Mouse (Mus musculus) CH12F3 (cell line): ENCODE measurements around the gene Cd96.
"Not testable (repeated sequence)": the region's sequence is repeated elsewhere in the genome, so short reads cannot be mapped to it uniquely, and the experiment has no call there.

ENCODE experiments used
- in situ Hi-C: fragments of 300-500 bp; cut with MboI; formaldehyde crosslinking; loops from 2 replicates; pipeline ENCODE4 v1.14.3; 2020; ENCODE audit warnings: low sequenced_read_pairs

Gene Cd96

DNA sequence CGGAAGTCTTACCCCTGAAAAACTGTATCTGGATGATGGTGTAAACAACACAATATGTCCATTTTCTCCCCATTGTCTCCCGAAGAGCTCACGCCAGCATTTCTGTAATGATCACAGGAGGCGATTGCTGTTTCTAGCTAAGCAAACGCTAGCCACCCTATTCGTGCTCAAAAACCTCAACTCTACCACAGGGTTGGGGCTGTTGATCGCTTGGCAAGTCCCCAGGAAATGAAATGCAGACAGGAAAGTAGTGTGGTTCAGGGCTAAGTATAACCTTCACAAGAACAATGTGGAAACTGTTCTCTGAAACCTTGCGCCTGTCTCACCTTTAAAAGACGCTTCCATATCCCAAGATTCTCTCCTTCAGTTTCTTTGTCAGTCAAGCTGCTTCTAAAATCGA is at the start of gene Cd96:
Cd96 (minus strand) TSS at position 232 of the 400 bp plus-strand sequence.
- in situ Hi-C loops = no loop called here

DNA sequence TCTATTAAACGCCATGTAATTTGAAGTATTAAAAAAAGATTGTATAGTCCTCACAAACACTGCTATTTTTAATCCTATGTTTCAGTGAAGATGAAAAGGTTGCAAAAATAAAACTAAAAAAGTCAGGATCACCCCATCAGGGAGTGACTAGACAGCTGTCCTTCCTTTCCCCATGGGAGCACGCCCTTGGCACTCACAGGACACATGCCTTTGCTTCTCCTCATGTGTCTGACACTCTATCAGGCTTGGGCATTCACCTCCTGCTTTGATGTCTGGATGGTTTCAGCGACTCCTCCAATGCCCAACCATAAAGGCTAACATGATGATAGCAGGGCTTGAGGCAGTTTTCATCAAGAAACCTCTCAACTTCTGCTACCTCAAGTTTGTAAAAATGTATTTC is 46.9 kb upstream of the Cd96 start:
- in situ Hi-C loops = no loop called here

DNA sequence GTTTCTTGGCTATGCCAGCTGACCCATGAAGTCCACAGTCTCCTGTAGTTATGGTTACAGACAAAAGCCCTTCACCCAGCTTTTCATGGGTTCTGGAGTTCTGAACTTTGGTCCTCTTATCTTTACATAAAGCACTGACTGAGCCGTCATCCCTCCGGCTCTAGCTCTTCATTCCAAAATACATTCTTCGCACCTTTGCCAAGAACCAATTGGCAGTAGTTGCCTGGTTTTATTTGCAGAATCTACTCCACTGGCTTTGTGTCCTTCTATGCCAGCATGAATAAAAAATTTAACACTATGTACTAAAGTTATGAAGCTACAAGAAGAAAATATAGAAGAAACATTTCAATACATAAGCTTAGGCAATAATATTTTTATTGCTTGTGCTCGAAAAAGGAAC is 45.3 kb upstream of the Cd96 start:
- in situ Hi-C loops = no loop called here

DNA sequence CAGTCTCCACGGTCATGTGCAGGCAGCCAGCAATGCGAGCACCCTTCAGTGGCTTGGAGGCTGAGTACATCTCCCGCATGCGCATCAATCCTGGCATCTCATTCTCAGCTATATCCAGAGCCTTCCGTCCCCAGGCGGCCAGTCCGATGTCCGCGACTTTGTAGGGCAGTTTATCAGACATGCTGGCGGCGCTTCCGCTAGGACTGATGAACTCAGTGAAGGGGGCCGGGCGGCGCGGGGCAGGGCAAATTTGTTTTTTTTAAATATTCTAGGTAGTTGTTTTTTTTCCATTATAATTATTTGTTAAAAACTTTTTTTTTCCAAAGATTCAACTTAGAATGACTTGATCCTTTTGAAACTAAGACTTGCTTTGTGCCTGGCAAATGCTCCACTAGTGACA is 34.8 kb upstream of the Cd96 start, which contains the start of gene Gm4737:
Gm4737 (minus strand) TSS at position 246 of the 400 bp plus-strand sequence.
- in situ Hi-C loops = not testable (repeated sequence)

DNA sequence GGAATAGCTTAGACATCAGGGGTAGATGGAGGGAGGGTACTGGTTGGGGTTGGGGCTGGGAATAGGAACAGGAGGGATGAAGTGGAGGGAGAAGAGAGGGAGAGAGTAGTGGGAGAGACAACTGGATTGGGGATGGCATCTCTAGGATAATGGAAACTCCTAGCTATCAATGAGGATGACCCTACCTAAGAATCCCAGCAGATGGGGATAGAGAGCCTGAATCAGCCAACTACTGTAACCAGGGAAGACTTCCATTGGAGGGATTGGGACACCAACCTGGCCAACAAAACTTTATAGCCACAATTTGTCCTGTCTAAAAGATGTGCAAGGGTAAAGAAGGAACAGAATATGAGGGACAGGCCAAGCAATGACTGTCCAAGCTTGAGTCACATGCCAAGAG is 31.1 kb upstream of the Cd96 start:
- in situ Hi-C loops = no loop called here

DNA sequence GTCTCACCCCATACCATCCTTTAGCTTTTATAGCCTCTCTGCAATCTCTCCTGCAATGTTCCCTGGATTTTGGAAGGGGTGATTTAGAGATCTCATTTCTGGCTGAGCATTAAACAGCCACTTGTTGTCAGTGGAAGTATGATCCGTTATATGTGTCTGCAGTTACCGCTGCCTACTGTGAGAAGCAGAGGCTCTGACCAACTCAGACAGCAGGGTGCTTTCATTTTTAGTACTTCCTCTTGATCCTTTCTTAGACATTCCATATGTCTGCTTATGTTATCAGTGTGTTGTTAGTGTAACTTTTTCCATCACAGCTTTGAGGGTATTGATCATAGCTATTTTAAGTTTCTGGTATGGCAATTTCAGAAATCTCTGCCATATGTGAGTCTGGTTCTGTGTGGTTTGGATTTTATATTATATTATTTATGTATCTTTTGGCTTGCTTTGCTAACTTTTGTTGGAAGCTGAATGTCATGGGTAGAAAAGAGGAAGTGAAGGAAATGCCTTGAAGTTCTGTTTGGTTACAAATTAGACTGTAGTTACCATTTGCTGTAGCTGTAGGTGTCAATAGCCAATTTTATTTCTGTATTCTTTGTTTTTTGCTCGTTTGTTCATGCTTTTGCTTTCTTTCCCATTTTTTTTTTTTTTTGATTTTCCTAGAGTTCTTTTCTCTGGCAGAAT is 28.8 kb upstream of the Cd96 start:
- in situ Hi-C loops = no loop called here

DNA sequence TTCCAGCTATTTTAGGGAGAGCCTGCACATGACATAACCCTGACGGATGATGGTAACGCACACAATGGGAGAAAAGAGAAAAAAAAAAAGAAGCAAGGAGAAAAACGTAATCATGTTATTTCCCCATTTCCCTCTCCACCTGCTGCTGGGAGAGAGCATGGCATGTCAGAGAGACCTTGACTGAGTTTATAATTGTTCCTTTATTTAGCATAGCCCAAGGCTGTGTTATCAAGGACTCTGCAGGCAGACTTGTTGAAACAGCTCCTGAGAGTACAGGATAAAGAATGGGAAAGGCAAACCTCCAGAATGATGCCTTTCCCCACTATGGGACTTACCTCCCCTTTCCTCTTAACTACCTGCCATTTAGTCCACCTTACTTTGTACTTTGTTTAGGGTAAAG is 26.9 kb upstream of the Cd96 start:
- in situ Hi-C loops = no loop called here

DNA sequence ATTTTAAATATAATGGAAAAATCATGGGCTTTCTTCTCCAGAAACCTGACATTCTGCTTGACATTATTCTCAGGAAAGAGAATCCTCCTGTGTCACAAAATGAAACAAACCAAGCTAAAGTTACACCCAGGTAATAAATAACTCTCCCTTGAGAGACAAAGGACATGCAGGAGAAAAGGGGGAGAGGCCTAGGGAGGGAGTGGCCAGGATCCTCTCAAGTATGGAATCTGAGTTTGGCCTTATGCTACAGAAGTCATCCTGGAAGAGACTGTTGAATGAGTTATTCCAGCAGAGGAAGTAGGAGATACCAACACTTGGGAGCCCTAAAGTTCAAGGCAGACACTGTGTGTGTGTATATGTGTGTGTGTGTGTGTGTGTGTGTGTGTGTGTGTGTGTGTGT is 2.2 kb upstream of the Cd96 start:
- in situ Hi-C loops = no loop called here

DNA sequence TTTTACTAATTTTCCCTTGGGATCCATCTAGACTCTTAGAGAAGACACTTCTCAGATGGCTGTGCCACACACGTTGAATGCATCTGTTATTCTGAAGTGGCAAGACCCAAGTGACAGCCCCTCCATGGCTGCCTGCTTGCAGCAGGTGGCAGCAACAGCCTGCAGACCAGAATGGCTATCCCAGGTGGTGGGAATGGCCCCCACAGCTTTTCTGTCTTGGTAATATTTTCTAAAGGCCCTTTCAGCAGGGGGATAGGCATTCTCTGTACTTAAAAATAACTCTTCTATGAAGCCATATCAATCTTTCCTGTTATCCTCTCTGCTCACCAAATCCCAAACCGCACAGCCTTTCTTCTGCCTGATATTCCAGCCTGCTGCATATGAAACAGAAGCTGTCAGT is 1.4 kb upstream of the Cd96 start:
- in situ Hi-C loops = no loop called here

DNA sequence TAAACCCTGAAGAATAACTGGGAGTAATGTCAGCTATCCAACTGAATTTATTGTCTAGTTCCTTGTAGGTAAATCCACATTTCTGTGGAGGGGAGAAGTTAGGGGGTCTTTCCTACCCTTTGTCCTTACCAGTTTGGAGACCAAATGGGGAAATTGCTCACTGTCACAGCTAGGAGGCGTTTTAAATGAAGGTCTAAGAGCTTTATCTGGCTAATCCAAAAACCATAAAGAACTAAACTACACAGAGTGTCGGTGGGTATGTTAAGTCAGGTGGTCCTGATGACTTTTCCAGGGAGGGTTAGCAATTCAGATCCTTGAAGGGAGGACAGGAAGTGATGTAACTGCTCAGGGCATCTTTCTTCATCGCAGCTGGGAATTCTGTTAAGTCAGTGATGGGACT is 556 bp upstream of the Cd96 start:
- in situ Hi-C loops = no loop called here

DNA sequence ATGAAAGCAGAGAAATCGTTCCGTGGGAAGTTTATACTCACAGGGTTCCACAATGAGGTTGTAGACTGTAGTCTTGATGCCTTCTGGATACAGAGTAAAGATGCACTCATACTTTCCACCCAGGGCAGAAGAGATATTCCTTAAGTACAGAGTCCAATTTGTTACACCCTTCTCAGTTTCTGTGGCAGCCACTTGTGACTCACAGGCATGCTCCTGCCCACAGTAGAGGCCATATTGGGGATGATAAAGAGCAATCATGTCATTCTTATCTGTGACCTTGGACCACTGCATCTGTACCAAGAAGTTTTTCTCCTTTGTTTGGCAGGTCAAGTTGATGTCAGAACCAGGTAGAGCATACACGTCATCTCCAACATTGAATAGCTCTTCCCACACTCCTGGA is 2.4 kb downstream of the Cd96 start:
- in situ Hi-C loops = no loop called here

DNA sequence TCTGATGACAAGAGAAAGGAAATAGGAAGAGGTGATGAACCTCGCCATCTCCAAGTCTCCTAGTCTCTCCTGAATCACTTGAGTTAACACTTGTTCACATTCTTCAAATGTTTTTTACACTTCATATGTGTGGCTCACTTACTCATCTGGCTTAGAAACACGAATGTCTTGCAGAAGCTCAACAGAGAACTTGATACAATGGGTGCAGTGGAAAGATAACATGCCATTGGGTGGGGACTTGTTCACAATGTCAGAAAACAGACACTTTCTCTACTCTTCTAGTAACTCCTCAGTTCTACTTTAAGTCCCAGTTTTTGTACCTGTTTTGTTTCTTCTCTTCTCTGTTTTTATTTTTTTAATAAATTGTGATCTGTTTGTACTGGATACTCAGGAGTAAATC is 5.3 kb downstream of the Cd96 start:
- in situ Hi-C loops = no loop called here

DNA sequence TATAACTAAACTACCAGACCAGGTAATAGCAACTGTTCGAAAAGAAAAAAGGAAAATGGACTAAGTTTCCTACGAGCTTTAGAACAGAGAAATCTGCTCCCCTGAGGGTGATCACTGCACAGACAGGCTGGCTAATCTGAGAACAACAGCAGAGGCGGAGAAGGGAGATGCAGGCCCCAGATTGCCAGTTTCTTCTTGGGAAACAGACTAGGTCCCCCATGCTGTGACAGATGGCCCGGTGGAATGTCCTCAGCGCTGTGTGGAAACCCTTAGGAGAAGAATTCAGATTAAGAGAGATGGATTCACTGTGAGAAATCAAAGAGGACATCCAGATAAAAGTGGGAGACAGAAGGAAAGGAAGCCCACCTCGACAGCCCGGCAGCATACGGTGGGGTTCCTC is 10.5 kb downstream of the Cd96 start:
- in situ Hi-C loops = no loop called here

DNA sequence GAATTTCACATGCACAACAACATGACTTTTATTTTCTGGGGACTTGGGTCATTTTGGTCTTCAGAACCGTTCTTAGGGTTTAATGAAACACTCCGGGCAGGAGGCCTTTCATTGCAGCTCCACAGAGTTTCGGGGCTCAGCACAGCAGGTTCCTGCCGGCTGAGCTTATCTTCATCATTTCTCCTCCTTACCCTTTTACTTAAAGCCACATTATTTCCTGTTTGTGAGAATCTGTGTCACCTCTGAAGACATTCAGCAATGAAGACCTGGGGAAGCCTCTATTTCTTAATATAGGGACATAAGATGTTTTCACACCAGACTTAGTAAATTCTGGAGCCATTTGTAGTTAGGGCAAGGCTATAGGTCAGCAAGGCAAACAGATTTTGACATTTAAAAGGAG is 12.6 kb downstream of the Cd96 start:
- in situ Hi-C loops = no loop called here

DNA sequence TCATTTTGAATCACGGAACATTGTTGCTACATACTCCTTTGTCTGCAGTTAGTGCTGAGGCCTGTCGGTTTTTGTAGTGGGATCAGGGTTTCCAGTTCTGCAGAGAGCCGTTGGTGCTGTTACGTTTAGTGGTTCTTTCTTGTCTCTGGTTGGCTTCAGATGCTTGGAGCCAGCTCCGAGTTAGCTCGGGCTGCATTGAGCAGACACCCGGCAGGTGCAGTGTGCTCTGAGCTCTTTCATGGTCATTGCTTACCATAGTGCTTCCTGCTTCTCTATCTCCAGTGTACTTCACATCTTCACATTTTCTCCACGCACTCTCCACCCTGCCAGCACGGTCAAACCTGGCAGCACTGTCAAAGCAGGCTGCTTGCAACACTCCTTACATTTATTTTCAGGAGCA is 15.6 kb downstream of the Cd96 start:
- in situ Hi-C loops = no loop called here

DNA sequence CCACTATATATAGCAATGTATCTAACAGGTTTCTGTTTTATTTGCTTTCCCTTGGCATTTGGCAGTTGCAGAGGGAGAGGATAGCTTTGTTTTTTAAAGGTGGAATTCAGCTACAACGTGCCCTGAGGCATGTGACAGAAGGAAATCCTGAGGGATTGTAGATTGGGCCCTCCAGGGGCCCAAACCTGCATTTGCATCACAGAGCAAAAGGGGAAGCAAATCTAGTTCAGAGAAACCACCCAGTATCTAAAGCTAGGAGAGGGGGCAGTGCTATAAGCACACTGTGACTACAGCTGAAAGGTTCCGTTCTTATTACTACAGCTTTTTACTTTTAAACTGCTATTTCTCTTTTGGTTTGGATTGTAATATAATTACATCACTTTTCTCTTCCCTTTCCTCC is 18.3 kb downstream of the Cd96 start:
- in situ Hi-C loops = no loop called here

DNA sequence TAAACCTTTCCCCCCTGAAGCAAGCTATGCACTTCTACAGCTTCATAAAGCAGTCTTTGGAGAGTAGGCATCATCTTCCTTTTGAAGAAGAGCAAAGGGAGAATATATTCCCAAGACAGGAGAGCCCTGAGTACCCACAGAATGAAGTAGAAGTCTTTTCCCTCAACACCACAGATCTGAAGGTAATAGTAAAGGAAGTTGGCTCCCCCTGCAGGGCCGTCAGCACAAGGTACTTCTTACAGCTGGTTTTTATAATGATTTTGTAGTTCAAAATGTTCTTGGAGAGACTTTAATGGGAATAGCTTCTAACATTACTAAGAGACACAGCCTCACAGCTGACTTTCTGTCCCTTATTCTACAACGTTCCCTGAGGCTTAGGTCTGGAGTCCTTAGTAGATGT is 19.8 kb downstream of the Cd96 start:
- in situ Hi-C loops = no loop called here

DNA sequence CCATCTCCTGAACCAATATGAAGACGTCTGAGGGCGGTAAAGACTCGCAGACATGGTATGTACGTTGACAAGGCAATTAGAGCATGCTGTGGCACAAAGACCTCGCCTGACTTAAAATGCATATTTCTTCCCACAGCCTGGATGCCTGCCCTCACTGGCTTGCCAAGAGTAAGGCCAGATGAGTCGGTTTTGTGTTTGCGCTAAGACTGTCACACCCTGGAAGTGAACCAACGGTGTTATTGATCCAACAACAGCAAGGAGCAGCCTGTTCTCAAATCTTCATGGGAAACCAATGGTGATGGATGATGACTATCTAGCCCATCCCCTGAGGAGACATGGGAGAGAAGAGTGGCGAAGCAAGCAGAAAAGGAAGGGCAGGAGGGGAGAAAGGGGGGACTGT is 22.6 kb downstream of the Cd96 start:
- in situ Hi-C loops = no loop called here

DNA sequence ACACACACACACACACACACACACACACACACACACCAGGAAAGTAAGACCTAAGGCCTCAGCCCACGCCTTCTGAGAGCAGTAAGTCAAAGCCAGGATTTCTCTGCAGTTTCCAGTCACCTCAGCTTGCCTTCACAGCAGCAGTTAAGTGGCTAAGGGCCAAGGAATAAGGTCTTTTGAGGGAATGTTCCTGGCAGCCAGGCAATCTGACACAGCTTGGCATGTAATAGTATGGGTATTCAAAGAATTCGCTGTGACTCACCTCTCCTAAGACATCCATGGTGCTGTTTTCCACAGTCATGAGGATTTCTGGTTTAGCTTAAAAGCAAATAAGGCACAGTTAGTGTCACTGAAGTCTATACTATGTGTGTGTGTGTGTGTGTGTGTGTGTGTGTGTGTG is 25.6 kb downstream of the Cd96 start:
- in situ Hi-C loops = no loop called here

DNA sequence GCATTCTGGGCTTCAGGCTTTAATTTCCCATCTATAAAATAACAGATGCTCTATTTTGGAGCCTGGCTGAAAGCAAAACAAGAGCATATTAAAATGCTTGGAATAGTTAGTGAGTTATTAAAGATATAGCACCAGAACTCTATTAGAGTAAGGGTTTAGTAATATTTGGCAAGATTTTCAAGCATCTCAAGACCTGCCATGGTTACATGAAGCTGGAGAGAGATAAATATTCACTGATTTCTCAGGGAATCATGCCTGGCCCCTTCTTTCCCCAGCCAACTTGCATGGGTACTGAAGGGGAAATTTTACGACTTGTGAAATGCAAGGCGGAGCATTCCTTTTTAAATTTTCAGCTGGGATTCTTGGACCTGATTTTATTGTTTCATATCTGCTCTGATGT is 27.1 kb downstream of the Cd96 start:
- in situ Hi-C loops = no loop called here

DNA sequence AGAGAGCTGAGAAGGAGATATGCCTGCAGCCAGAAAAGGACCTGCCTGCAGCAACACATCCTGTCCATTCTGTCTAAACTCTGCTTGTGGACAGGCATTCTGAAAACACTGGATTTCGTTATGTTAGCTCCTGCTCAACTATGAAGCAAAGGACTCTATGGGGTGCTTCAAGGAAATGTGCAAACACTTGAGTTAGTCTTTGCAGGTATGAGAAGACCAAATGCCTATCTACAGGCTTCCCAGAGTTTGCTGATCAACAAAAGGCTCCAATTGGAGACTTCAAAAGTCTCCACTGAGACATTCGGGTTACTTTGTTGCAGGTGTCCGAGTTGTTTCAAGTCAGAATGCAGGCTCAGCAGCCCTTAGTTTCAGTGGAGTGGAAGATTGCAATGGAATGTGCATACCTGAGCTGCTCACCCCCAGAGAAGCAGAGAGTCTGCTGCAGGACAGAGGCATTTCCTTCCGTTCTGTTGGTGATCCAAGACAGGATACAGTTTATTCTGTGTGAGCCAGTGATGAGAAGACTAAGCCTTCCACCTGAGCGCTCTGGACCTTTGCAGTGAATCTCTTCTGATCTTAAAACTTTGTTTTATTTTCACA is 33.1 kb downstream of the Cd96 start:
- in situ Hi-C loops = no loop called here

DNA sequence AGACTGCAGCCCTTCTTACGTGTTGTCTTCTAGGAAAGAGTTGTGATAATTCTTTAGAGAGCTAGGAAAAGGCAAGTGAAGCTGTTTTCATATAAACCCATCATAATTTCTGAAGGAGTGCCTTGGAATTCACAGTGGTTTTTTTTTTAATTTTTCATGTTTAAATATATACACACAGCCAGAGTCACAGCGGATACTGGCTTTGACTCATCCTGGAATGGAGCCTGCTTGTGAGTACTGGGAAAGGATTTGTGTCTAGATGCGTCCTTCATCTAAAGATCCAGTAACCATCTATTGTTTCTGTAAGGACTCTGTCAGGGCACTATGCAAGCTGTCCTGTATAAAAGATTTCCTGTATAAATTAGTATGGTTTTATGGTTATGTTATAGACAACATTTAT is 52.1 kb downstream of the Cd96 start:
- in situ Hi-C loops = no loop called here

DNA sequence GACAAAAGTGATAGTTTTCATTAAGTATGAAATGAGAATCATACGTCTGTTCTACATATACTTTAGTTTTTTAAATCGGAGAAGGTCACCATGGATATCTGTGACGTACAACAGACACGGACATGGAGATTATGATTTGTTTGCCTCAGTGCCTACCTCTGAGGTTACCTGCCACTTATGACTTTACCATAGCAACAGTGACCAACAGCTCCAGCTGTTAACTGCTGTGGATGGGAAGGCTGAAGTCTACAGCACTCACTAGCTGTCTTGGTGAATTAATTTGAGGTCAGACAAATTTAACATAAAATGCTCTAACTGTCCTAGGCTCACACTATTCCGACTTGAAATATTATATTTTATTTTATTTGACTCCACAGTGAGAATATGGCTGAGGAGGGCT is 56.8 kb downstream of the Cd96 start:
- in situ Hi-C loops = no loop called here
